Mouse (Mus musculus) thymus, postnatal 10 days (tissue): ENCODE measurements around the gene Ccdc30.
"Not testable (repeated sequence)": the region's sequence is repeated elsewhere in the genome, so short reads cannot be mapped to it uniquely, and the experiment has no call there.

Source experiments
- DNase-seq, 2 experiments: peaks; one replicate each; pipeline ENCODE4 v3.0.0; 2021; ENCODE audit warnings: low spot score in 2 of 2

Gene Ccdc30

GRCm38 (mm10) chr4:119305418-119305817 lies 109.9 kb downstream of the Ccdc30 start:
- DNase-seq: no peak

- no peak for DNase-seq
Measured at GRCm38 (mm10) chr4:119303291-119303690, 112.0 kb downstream of the Ccdc30 start.

- DNase-seq: no peak
Measured at GRCm38 (mm10) chr4:119301777-119302176, 113.5 kb downstream of the Ccdc30 start.

- DNase-seq: no peak
Measured at GRCm38 (mm10) chr4:119300761-119301160, 114.6 kb downstream of the Ccdc30 start.

- DNase-seq: no peak
Measured at GRCm38 (mm10) chr4:119297361-119297760, 118.0 kb downstream of the Ccdc30 start.

- no peak for DNase-seq
Measured at GRCm38 (mm10) chr4:119295134-119295453, 120.2 kb downstream of the Ccdc30 start.

- peak; percentile 98 to 99 for DNase-seq
Measured at GRCm38 (mm10) chr4:119294415-119295133, 120.7 kb downstream of the Ccdc30 start, which contains the start of gene Ybx1. Gene Ybx1, minus strand, starts transcription at chr4:119294604.

GRCm38 (mm10) chr4:119293574-119294258 lies 121.6 kb downstream of the Ccdc30 start:
- DNase-seq: peak; percentile 20

- peak; percentile 10 to 40 for DNase-seq
Measured at GRCm38 (mm10) chr4:119292771-119293573, 122.3 kb downstream of the Ccdc30 start.

GRCm38 (mm10) chr4:119291921-119292320 lies 123.4 kb downstream of the Ccdc30 start:
- DNase-seq: no peak

GRCm38 (mm10) chr4:119285336-119285735 lies 130.0 kb downstream of the Ccdc30 start:
- DNase-seq: no peak

- DNase-seq: no peak
Measured at GRCm38 (mm10) chr4:119284861-119285260, 130.5 kb downstream of the Ccdc30 start.

GRCm38 (mm10) chr4:119278784-119279183 lies 136.5 kb downstream of the Ccdc30 start:
- DNase-seq: not testable (repeated sequence)

GRCm38 (mm10) chr4:119275726-119276125 lies 139.6 kb downstream of the Ccdc30 start:
- DNase-seq: no peak

GRCm38 (mm10) chr4:119275226-119275625 lies 140.1 kb downstream of the Ccdc30 start:
- DNase-seq: no peak

GRCm38 (mm10) chr4:119274627-119275026 lies 140.7 kb downstream of the Ccdc30 start:
- no peak for DNase-seq
